Mouse (Mus musculus) small intestine, adult 2 months (tissue): Measurements from ENCODE around the gene Pcsk7.

Experiments used
- CTCF ChIP-seq: fragments of 200-500 bp; IDR thresholded peaks from 2 replicates; pipeline ENCODE4 v1.5.1; 2012; ENCODE audit warnings: low read depth, mild to moderate bottlenecking, control low read depth, inconsistent platforms, low read length, moderate library complexity, mixed read lengths; ENCODE audit not compliant: insufficient replicate concordance, insufficient read length; ENCODE audit errors: extremely low read depth
- POLR2A ChIP-seq: fragments of 200-500 bp; IDR thresholded peaks from 2 replicates; pipeline ENCODE4 v1.6.1; 2012; ENCODE audit warnings: low read depth, mild to moderate bottlenecking, control low read depth, inconsistent platforms, low read length, moderate library complexity

GRCm38 (mm10) chr9:45917041-45917934, 11.0 kb downstream of the Pcsk7 start:
- TF ChIP-seq CTCF: no peak
- no peak for TF ChIP-seq POLR2A
